Mouse (Mus musculus) lung, embryonic 16.5 days (tissue): ENCODE measurements around the gene Rnf115. TPM values are rescaled to one million over a fixed set of nuclear protein-coding genes. Genes with fewer than 3 reads are reported as not detected.

ENCODE experiments used
- ATAC-seq: fragments of 200-750 bp; cut with Nextera tagmentation; 2 replicates; pipeline ENCODE4 v1.8.0; 2017; ENCODE audit warnings: low read depth, mild to moderate bottlenecking, moderate library complexity
- H3K27ac ChIP-seq: fragments of 300-500 bp; sonication (generic); 2 replicates; pipeline ENCODE4 v1.5.1; 2014; ENCODE audit warnings: mild to moderate bottlenecking, control low read depth, low read length
- H3K27me3 ChIP-seq: fragments of 300-500 bp; sonication (generic); 2 replicates; pipeline ENCODE4 v1.6.1; 2014; ENCODE audit warnings: low read depth, low read length, mixed read lengths; ENCODE audit not compliant: control insufficient read depth, insufficient read depth
- H3K36me3 ChIP-seq: fragments of 300-500 bp; sonication (generic); 2 replicates; pipeline ENCODE4 v1.6.1; 2014; ENCODE audit warnings: low read length; ENCODE audit not compliant: control insufficient read depth, insufficient read depth
- H3K4me1 ChIP-seq: fragments of 300-500 bp; sonication (generic); replicated peaks from 2 replicates; pipeline ENCODE4 v1.6.1; 2014; ENCODE audit warnings: low read length, mixed read lengths; ENCODE audit not compliant: control insufficient read depth, insufficient read depth
- H3K4me2 ChIP-seq: fragments of 300-500 bp; sonication (generic); 2 replicates; pipeline ENCODE4 v1.6.1; 2014; ENCODE audit warnings: low read depth, low read length, control low read depth
- H3K4me3 ChIP-seq: fragments of 300-500 bp; sonication (generic); 2 replicates; pipeline ENCODE4 v1.5.1; 2014; ENCODE audit warnings: mild to moderate bottlenecking, low read length, control low read depth
- H3K9ac ChIP-seq: fragments of 300-500 bp; sonication (generic); 2 replicates; pipeline ENCODE4 v1.6.1; 2014; ENCODE audit warnings: low read length, control low read depth
- H3K9me3 ChIP-seq: fragments of 300-500 bp; sonication (generic); 2 replicates; pipeline ENCODE4 v1.6.1; 2016; ENCODE audit warnings: low read length; ENCODE audit not compliant: control insufficient read depth
- WGBS: fragments of 180-500 bp; shearing (Covaris S2); extraction: QIAGEN DNeasy Blood & Tissue Kit; methylation state at CpG from one replicate; pipeline ENCODE4 v1.1.7; 2014; 5-methylcytosine and 5-hydroxymethylcytosine counted together
- polyA plus RNA-seq: library from polyadenylated mRNA; unstranded; fragments of >200 nt; fragmentation: Nextera tagmentation; extraction: Ambion mirVana; gene quantifications from 2 replicates; pipeline ENCODE4 v1.2.1, GENCODE M21; 2015

Gene Rnf115
- polyA plus RNA-seq, 1 experiment from 2014 or later = 47.8 TPM

DNA sequence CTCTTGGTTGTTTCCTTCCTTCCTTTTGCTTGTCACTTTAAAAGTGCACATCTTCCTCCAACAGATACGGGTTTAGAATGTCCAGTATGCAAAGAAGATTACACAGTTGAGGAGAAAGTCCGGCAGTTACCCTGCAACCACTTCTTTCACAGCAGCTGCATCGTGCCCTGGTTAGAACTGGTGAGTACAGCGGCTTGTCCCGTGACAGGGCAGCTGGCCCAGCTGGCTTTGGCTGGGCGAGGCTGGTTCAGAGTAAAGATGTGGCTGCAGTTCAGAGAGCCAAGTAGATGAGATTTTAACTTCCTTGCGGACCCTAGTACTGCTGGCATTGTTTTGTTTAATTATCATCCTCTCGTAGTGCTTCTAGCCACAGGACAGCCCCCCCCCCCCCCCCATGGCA is 61.0 kb downstream of the Rnf115 start:
- H3K9me3 ChIP-seq = no peaks in the 10 kb centered on the region
- WGBS = 80% methylated on average over 8 of the region's 8 CpGs
- no peak overlapping the region for H3K27ac ChIP-seq
- H3K9ac ChIP-seq = no peak overlapping the region
- peaks cover 11% of the 10 kb centered on the region; the same call in 1 of the 2 replicates for H3K36me3 ChIP-seq
- H3K27me3 ChIP-seq = no peaks in the 10 kb centered on the region
- H3K4me1 ChIP-seq = no peaks in the 10 kb centered on the region
- no peak for ATAC-seq
- H3K4me2 ChIP-seq = no peak overlapping the region
- H3K4me3 ChIP-seq = no peak overlapping the region

DNA sequence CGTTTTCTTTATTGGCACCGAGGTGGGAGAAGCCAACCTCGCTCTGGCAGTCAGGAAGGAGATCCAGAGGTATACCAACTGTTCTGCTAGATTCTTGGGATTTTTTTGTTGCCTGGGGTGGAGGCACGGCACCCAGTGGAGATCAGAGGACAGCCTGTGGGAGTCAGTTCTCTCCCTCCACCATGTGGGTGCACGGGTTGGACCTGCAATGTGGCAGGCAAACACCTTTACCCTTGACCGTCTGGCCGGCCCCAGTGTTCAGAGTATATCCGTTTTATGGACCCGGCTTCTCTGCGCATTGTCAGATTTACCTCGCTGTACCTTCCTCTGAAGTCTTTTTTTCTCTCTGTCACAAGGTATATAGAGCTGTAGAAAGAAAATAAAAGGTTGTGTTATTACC is 72.8 kb downstream of the Rnf115 start:
- 75% methylated on average over 11 of the region's 11 CpGs for WGBS

DNA sequence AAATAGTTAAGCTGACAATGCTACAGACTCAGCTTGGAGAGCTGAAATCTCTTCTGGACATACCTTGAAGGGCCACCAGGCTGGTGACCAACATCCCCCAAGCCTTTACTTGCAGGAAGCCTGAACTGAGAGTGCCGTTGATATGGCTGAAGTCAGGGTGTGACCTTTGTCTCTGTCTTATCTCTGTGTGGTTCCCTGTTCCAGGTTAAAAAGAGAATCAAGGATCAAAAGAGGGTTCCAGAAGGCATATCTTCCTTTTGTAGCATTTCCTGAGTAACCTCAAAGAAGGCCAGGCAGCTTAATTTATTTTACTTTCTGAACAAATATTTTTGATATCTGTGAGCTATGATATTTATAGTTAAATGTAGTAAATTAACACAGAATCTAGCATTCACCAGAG is 74.8 kb downstream of the Rnf115 start:
- no peak for ATAC-seq
- no peak overlapping the region for H3K27ac ChIP-seq
- no peaks in the 10 kb centered on the region for H3K27me3 ChIP-seq
- no peak overlapping the region for H3K9ac ChIP-seq
- H3K36me3 ChIP-seq = no peaks in the 10 kb centered on the region
- H3K4me3 ChIP-seq = no peak overlapping the region
- WGBS = 40% methylated on average over 1 of the region's 1 CpGs
- H3K4me2 ChIP-seq = no peak overlapping the region
- H3K9me3 ChIP-seq = no peaks in the 10 kb centered on the region
- H3K4me1 ChIP-seq = no peaks in the 10 kb centered on the region

More for the DNA sequence above, 72.8 kb downstream of the Rnf115 start:
- no peaks in the 10 kb centered on the region for H3K4me1 ChIP-seq
- 0 out of 2 replicates have a peak, but pooled peaks cover 3% of the 10 kb centered on the region for H3K36me3 ChIP-seq
- H3K9me3 ChIP-seq = no peaks in the 10 kb centered on the region
- no peak overlapping the region for H3K9ac ChIP-seq
- H3K4me3 ChIP-seq = no peak overlapping the region
- no peak overlapping the region for H3K4me2 ChIP-seq
- no peak overlapping the region for H3K27ac ChIP-seq
- no peaks in the 10 kb centered on the region for H3K27me3 ChIP-seq
- no peak for ATAC-seq

DNA sequence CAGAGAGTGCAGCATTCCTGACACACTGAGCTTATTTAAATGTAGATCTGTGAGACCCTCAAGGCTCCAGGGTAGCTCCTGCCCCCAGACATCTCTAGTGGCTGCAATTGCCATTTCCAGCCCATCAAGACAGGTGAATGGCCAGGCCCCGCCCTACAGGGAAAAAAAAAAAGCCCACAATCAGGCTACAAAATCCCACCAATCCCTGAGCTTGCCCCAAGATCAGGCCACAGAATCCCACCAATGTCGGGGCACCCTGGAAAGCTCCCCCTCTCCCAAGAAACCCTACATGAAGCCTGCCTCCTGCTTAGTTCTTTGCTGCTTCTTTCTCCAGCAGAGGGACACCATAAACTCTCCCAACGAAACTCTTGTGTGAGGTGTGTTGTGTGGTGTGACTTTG is 80.7 kb downstream of the Rnf115 start:
- Histone ChIP-seq H3K4me2 (no peak overlapping the region), H3K4me3 (no peak overlapping the region), H3K4me1 (peaks cover 5% of the 10 kb centered on the region), H3K9ac (no peak overlapping the region), H3K36me3 (no peaks in the 10 kb centered on the region), H3K27me3 (no peaks in the 10 kb centered on the region), H3K27ac (no peak overlapping the region), H3K9me3 (no peaks in the 10 kb centered on the region)
- no peak for ATAC-seq
- whole genome bisulfite sequencing = 69% methylated on average over 3 of the region's 3 CpGs

DNA sequence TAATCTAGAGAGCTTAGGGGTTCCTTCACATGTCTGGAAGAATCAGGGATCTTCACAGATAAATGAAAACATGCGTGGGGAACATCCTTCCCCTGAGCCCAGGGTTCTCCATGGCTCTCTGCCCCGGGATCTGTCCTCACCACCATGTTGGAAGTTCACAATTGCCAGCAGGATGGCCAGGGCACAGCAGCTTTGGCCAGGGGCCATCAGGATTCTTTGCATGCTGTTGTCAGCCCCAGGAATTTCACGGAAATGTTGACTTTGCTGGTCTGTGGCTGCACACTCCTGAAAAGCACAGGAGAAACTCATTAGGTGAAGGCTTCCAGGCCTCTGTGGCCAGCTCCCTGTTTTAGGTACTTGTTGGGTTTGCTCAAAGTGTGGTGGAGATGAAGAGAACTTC is 81.2 kb downstream of the Rnf115 start:
- Histone ChIP-seq H3K9me3 (no peaks in the 10 kb centered on the region), H3K4me2 (no peak overlapping the region), H3K27me3 (no peaks in the 10 kb centered on the region), H3K4me1 (peaks cover 8% of the 10 kb centered on the region), H3K27ac (no peak overlapping the region), H3K9ac (no peak overlapping the region), H3K4me3 (no peak overlapping the region), H3K36me3 (no peaks in the 10 kb centered on the region)
- no peak for ATAC-seq
- 59% methylated on average over 3 of the region's 3 CpGs for WGBS

DNA sequence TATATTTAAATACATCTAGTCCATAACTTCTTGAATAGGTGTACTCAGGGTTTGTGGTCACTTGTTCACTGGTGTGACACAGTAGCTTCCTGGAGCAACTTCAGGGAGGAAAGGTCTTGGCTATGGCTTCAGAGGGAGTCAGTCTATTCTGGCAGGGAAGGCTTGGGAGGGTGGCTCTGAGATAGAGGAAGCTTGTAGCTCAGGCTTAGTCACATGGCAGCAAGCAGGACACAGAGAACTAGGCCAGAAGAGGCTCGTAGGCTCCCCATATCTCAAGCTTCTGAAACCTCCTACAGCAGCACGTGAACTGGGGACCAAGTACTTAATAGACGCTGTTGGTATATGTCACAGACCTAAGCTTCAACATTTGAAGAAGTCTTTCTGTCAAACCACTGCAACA is 83.8 kb downstream of the Rnf115 start:
- Histone ChIP-seq H3K9me3 (no peaks in the 10 kb centered on the region), H3K27ac (no peak overlapping the region), H3K36me3 (no peaks in the 10 kb centered on the region), H3K27me3 (0 out of 2 replicates have a peak, but pooled peaks cover 2% of the 10 kb centered on the region), H3K9ac (no peak overlapping the region), H3K4me3 (no peak overlapping the region), H3K4me1 (peaks cover 12% of the 10 kb centered on the region), H3K4me2 (no peak overlapping the region)
- WGBS = 86% methylated on average over 3 of the region's 3 CpGs
- no peak for ATAC-seq

DNA sequence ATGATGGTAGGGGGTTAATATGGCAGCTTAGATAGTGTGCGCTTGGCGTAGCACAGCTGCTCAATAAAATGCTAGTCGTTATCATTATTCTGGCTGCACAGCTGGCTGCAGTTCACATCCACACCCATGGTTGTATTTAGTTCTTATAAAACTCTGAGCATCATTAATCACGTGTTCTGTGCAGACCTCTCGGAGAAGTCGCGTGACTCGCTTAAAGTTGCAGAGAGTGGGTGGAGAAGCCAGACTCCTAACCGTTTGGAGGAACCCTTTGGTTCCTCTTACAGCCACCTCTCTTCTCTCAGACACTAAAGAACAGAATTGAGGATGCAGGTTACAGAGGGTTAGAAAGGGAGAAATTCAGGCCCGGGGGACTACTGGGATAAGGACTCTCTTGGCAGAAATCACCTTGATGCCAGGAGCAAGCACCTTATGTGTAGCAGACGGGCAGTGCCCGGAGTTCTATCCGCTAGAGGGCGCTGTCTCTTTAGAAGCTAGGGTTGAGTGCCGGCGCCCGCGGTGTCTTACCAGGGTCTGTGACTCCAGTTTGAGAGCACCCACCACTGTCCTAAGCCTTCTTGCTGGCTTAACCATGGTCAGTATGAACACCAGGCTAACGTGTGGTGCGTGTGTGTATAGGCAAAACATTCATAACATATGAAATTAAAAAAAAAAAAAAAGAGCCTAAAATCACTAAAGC is 85.1 kb downstream of the Rnf115 start:
- H3K4me3 ChIP-seq = peak overlapping the region; percentile 14; the same call in 1 of the 2 replicates
- 26% methylated on average over 20 of the region's 20 CpGs for WGBS
- H3K4me1 ChIP-seq = peaks cover 12% of the 10 kb centered on the region
- ATAC-seq = peak; percentile 47; the same call in 1 of the 2 replicates
- H3K9me3 ChIP-seq = 0 out of 2 replicates have a peak, but pooled peaks cover under 1% of the 10 kb centered on the region
- H3K4me2 ChIP-seq = peak overlapping the region; percentile 42
- H3K9ac ChIP-seq = no peak overlapping the region
- no peak overlapping the region for H3K27ac ChIP-seq
- no peaks in the 10 kb centered on the region for H3K36me3 ChIP-seq
- 0 out of 2 replicates have a peak, but pooled peaks cover 2% of the 10 kb centered on the region for H3K27me3 ChIP-seq

DNA sequence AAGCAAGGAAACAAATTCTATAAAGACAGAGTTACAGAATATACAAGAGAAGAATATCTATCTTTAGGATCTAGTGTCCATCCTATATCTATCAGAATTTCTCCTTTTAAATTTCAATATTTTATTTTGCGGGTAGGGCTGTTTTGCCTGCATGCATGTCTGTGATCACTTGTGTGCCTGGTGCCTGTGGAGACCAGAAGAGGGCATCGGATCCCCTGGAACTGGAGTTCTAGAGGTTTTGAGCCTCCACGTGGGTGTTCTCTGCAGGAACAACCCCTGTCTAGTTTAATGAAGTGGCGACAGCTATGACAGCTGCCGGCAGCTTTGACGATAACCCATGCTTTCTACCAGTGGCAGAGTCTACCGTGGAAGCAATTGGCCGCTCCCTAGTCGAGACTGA is 85.6 kb downstream of the Rnf115 start:
- H3K4me3 ChIP-seq = no peak overlapping the region
- H3K4me2 ChIP-seq = peak overlapping the region; percentile 42
- H3K36me3 ChIP-seq = no peaks in the 10 kb centered on the region
- peak; percentile 79 for ATAC-seq
- H3K9ac ChIP-seq = no peak overlapping the region
- 0 out of 2 replicates have a peak, but pooled peaks cover 4% of the 10 kb centered on the region for H3K9me3 ChIP-seq
- H3K27ac ChIP-seq = no peak overlapping the region
- H3K27me3 ChIP-seq = 0 out of 2 replicates have a peak, but pooled peaks cover 2% of the 10 kb centered on the region
- WGBS = 8% methylated on average over 9 of the region's 9 CpGs
- H3K4me1 ChIP-seq = peaks cover 12% of the 10 kb centered on the region

DNA sequence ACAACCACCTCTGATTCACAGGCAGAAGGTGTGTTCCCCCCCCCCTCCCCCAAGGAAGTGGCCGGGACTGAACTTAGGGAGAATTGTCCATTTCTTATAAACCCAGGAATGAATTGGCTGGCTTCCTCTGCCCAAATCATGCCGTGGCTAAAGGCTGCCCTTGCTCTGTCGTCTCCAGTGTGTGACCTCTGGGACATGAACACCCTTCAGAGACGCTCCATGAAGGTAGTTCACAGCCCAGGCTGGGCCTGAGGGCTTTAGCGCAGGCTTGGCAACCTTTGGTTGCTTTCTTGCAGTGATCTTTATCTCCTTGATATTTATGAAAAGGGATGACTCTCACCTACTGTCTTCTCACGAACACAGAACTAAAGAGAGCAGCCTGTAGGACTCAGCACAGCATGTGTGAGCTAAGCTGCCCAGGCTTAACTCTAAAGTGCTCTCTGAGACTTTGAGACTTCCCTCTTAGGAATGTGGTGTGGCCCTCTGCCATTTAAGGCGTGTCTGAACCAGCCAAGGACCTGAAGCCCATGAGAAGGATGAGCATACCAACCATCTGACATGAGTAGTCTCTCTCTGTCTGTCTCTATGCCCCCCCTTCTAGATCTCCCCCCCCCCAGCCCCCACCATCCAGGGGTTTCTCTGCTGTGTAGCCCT is 86.3 kb downstream of the Rnf115 start:
- no peak overlapping the region for H3K27ac ChIP-seq
- H3K4me2 ChIP-seq = peak overlapping the region; percentile 24
- peak; percentile 68 for ATAC-seq
- H3K9ac ChIP-seq = no peak overlapping the region
- H3K36me3 ChIP-seq = no peaks in the 10 kb centered on the region
- WGBS = 22% methylated on average over 7 of the region's 7 CpGs
- no peak overlapping the region for H3K4me3 ChIP-seq
- H3K27me3 ChIP-seq = 0 out of 2 replicates have a peak, but pooled peaks cover 2% of the 10 kb centered on the region
- peaks cover 12% of the 10 kb centered on the region for H3K4me1 ChIP-seq
- 0 out of 2 replicates have a peak, but pooled peaks cover 4% of the 10 kb centered on the region for H3K9me3 ChIP-seq
